Mouse (Mus musculus) forelimb bud, embryonic 11.5 days (tissue): ENCODE data around the gene Gm49387.
A peak's percentile ranks its signal among the peaks of the same experiment; 100 is the strongest.
"Not testable (repeated sequence)": the region's sequence is repeated elsewhere in the genome, so short reads cannot be mapped to it uniquely, and the experiment has no call there.

Experiments used
- DNase-seq: peaks from one replicate; pipeline ENCODE4 v3.0.0-alpha.2; 2012; ENCODE audit warnings: low read depth, low spot score

Gm49387 gene

GRCm38 (mm10) chr14:31641506-31642155 is 953 bp upstream of the Gm49387 start:
- no peak for DNase-seq

- DNase-seq = peak; percentile 88
These were observed 320 bp upstream of the Gm49387 start, which contains the start of the genes Btd and Hacl1 for GRCm38 (mm10) chr14:31640890-31641505. Gene Btd, plus strand, starts transcription at chr14:31641028. Gene Hacl1, minus strand, starts transcription at chr14:31641286.

- DNase-seq = no peak
These were observed 10.0 kb downstream of the Gm49387 start for GRCm38 (mm10) chr14:31630677-31631076.

- no peak for DNase-seq
These were observed 17.9 kb downstream of the Gm49387 start for GRCm38 (mm10) chr14:31622748-31623147.

GRCm38 (mm10) chr14:31620591-31621223 is 20.0 kb downstream of the Gm49387 start:
- no peak for DNase-seq

GRCm38 (mm10) chr14:31617997-31618396 is 22.7 kb downstream of the Gm49387 start:
- no peak for DNase-seq

- DNase-seq = no peak
These were observed 23.5 kb downstream of the Gm49387 start for GRCm38 (mm10) chr14:31617204-31617603.

GRCm38 (mm10) chr14:31613671-31614070 is 27.0 kb downstream of the Gm49387 start:
- no peak for DNase-seq

- no peak for DNase-seq
These were observed 28.7 kb downstream of the Gm49387 start for GRCm38 (mm10) chr14:31611986-31612385.

- no peak for DNase-seq
These were observed 35.2 kb downstream of the Gm49387 start for GRCm38 (mm10) chr14:31605514-31605913.

GRCm38 (mm10) chr14:31604916-31605315 is 35.8 kb downstream of the Gm49387 start:
- no peak for DNase-seq

- not testable (repeated sequence) for DNase-seq
These were observed 38.1 kb downstream of the Gm49387 start for GRCm38 (mm10) chr14:31602616-31602979.

- DNase-seq = no peak
These were observed 38.6 kb downstream of the Gm49387 start for GRCm38 (mm10) chr14:31601908-31602615.

GRCm38 (mm10) chr14:31597446-31597845 is 43.2 kb downstream of the Gm49387 start:
- DNase-seq = no peak

- no peak for DNase-seq
These were observed 44.3 kb downstream of the Gm49387 start for GRCm38 (mm10) chr14:31596408-31596807.

- no peak for DNase-seq
These were observed 46.0 kb downstream of the Gm49387 start for GRCm38 (mm10) chr14:31594693-31595092.

GRCm38 (mm10) chr14:31593036-31593435 is 47.6 kb downstream of the Gm49387 start:
- DNase-seq = no peak

GRCm38 (mm10) chr14:31591243-31591642 is 49.4 kb downstream of the Gm49387 start, which contains the start of gene Colq:
Gene Colq, minus strand, starts transcription at chr14:31591343.
- no peak for DNase-seq

- DNase-seq = no peak
These were observed 54.2 kb downstream of the Gm49387 start for GRCm38 (mm10) chr14:31586451-31586850.

- no peak for DNase-seq
These were observed 57.6 kb downstream of the Gm49387 start for GRCm38 (mm10) chr14:31583082-31583481.

- no peak for DNase-seq
These were observed 62.5 kb downstream of the Gm49387 start for GRCm38 (mm10) chr14:31577966-31578735.
